Mouse (Mus musculus) heart, embryonic 10.5 days (tissue): ENCODE measurements around the gene Fam160a2. TPM values are rescaled to one million over a fixed set of nuclear protein-coding genes. Genes with fewer than 3 reads are reported as not detected.

Experiments used
- polyA plus RNA-seq: library from polyadenylated mRNA; unstranded; fragments of >200 nt; fragmentation: Nextera tagmentation; extraction: Ambion mirVana; gene quantifications from 2 replicates; pipeline ENCODE4 v1.2.1, GENCODE M21; 2016

Gene Fam160a2
- polyA plus RNA-seq, 1 experiment from 2014 or later, result 44.4 TPM

Other genes with a start within 250 kb of the Fam160a2 start
- not detected in 2 replicates for gene Olfr684, start 236.4 kb downstream of the Fam160a2 start, polyA plus RNA-seq
- not detected in 2 replicates for gene Olfr685, start 214.0 kb downstream of the Fam160a2 start, polyA plus RNA-seq
- gene Olfr686, start 192.6 kb downstream of the Fam160a2 start, polyA plus RNA-seq, result not detected in 2 replicates
- not detected in 2 replicates for gene Olfr688, start 112.0 kb downstream of the Fam160a2 start, polyA plus RNA-seq
- gene Olfr689, start 88.9 kb downstream of the Fam160a2 start, polyA plus RNA-seq, result not detected in 2 replicates
- gene Olfr690, start 66.0 kb downstream of the Fam160a2 start, polyA plus RNA-seq, result not detected in 2 replicates
- gene Olfr691, start 57.8 kb downstream of the Fam160a2 start, polyA plus RNA-seq, result 0.14 TPM in 1 of 2 replicates, not detected in the other
- not detected in 2 replicates for gene Olfr692, start 31.8 kb downstream of the Fam160a2 start, polyA plus RNA-seq
- not detected in 2 replicates for gene Gm5901, start 25.0 kb downstream of the Fam160a2 start, polyA plus RNA-seq
- not detected in 2 replicates for gene Cnga4, start 4.5 kb upstream of the Fam160a2 start, polyA plus RNA-seq
- gene Cckbr, start 25.7 kb upstream of the Fam160a2 start, polyA plus RNA-seq, result 0.09 and 0.31 TPM in 2 replicates
- 67.0 and 74.0 TPM in 2 replicates for gene Cavin3, start 82.2 kb upstream of the Fam160a2 start, polyA plus RNA-seq
- gene Smpd1, start 154.3 kb upstream of the Fam160a2 start, polyA plus RNA-seq, result 39.9 and 60.4 TPM in 2 replicates
- gene Apbb1, start 181.6 kb upstream of the Fam160a2 start, polyA plus RNA-seq, result 68.6 and 70.6 TPM in 2 replicates
- 0.43 and 7.4 TPM in 2 replicates for gene Hpx, start 200.1 kb upstream of the Fam160a2 start, polyA plus RNA-seq
- 30.3 and 32.6 TPM in 2 replicates for gene Trim3, start 233.5 kb upstream of the Fam160a2 start, polyA plus RNA-seq
- gene Timm10b, start 240.0 kb upstream of the Fam160a2 start, polyA plus RNA-seq, result 179 and 200 TPM in 2 replicates
- 45.0 and 56.2 TPM in 2 replicates for gene Arfip2, start 240.4 kb upstream of the Fam160a2 start, polyA plus RNA-seq
- 33.0 and 37.9 TPM in 2 replicates for gene Gm45799, start 240.5 kb upstream of the Fam160a2 start, polyA plus RNA-seq